Mouse (Mus musculus) megakaryocyte, adult 5-6 weeks (primary cell): ENCODE measurements around the gene Psmb1. TPM values are rescaled to one million over a fixed set of nuclear protein-coding genes. Genes with fewer than 3 reads are reported as not detected.
"Not testable (repeated sequence)": the region's sequence is repeated elsewhere in the genome, so short reads cannot be mapped to it uniquely, and the experiment has no call there.

ENCODE experiments used
- ATAC-seq: 2 replicates; pipeline ENCODE4 v1.8.0; 2016; ENCODE audit warnings: mild to moderate bottlenecking, inconsistent platforms; ENCODE audit not compliant: poor library complexity, severe bottlenecking
- total RNA-seq, 2 experiments: library from RNA; stranded (forward) in 1 of 2; stranded (reverse) in 1 of 2; fragments of 153-499, 151-499 nt in 1 of 2; fragments of 221-1000, 200-1000 nt in 1 of 2; gene quantifications; 2 replicates each; pipeline versions ENCODE4 v1.2.3 to v1.2.4; 2015 to 2017

Psmb1 gene
- total RNA-seq (2015) (147 and 148 TPM in 2 replicates), total RNA-seq (2017) (126 and 144 TPM in 2 replicates)

GRCm38 (mm10) chr17:15499656-15500394, at the start of gene Psmb1, which contains the start of gene Tbp:
TSS of gene Psmb1 (minus strand) at chr17:15499751.
TSS of gene Tbp (plus strand) at chr17:15499888.
- ATAC-seq: peak; percentile 90

GRCm38 (mm10) chr17:15546440-15546839, 46.9 kb upstream of the Psmb1 start:
- no peak for ATAC-seq

- not testable (repeated sequence) for ATAC-seq
Measured at GRCm38 (mm10) chr17:15543868-15544267, 44.3 kb upstream of the Psmb1 start.

GRCm38 (mm10) chr17:15540309-15540708, 40.8 kb upstream of the Psmb1 start:
- no peak for ATAC-seq

- ATAC-seq: peak; percentile 55
Measured at GRCm38 (mm10) chr17:15536457-15536904, 36.9 kb upstream of the Psmb1 start.

- peak; percentile 55 for ATAC-seq
Measured at GRCm38 (mm10) chr17:15535943-15536342, 36.4 kb upstream of the Psmb1 start.

- peak; percentile 55 for ATAC-seq
Measured at GRCm38 (mm10) chr17:15535162-15535800, 35.7 kb upstream of the Psmb1 start.

- no peak for ATAC-seq
Measured at GRCm38 (mm10) chr17:15530141-15530540, 30.6 kb upstream of the Psmb1 start.

- ATAC-seq: no peak
Measured at GRCm38 (mm10) chr17:15528887-15529286, 29.3 kb upstream of the Psmb1 start.

GRCm38 (mm10) chr17:15527811-15528136, 28.2 kb upstream of the Psmb1 start:
- no peak for ATAC-seq

- peak; percentile 96 for ATAC-seq
Measured at GRCm38 (mm10) chr17:15526986-15527810, 27.6 kb upstream of the Psmb1 start, which contains the start of gene Pdcd2. TSS of gene Pdcd2 (minus strand) at chr17:15527301.

- ATAC-seq: no peak
Measured at GRCm38 (mm10) chr17:15526304-15526703, 26.8 kb upstream of the Psmb1 start.

GRCm38 (mm10) chr17:15518766-15519165, 19.2 kb upstream of the Psmb1 start:
- no peak for ATAC-seq

- no peak for ATAC-seq
Measured at GRCm38 (mm10) chr17:15518186-15518585, 18.6 kb upstream of the Psmb1 start.

GRCm38 (mm10) chr17:15517776-15518175, 18.2 kb upstream of the Psmb1 start:
- ATAC-seq: no peak

GRCm38 (mm10) chr17:15510694-15511093, 11.1 kb upstream of the Psmb1 start:
- ATAC-seq: no peak

GRCm38 (mm10) chr17:15498753-15499113, 818 bp downstream of the Psmb1 start:
- no peak for ATAC-seq

- ATAC-seq: peak; percentile 85
Measured at GRCm38 (mm10) chr17:15497882-15498752, 1.4 kb downstream of the Psmb1 start.

GRCm38 (mm10) chr17:15490542-15490941, 9.0 kb downstream of the Psmb1 start:
- no peak for ATAC-seq

GRCm38 (mm10) chr17:15472671-15473070, 26.9 kb downstream of the Psmb1 start:
- ATAC-seq: no peak
